Mouse (Mus musculus): ENCODE results near the gene Rab7. TPM values are rescaled to one million over a fixed set of nuclear protein-coding genes. Genes with fewer than 3 reads are reported as not detected.

Rab7 gene
- polyA plus RNA-seq, 1 experiment from 2014 or later: 251 TPM

DNA sequence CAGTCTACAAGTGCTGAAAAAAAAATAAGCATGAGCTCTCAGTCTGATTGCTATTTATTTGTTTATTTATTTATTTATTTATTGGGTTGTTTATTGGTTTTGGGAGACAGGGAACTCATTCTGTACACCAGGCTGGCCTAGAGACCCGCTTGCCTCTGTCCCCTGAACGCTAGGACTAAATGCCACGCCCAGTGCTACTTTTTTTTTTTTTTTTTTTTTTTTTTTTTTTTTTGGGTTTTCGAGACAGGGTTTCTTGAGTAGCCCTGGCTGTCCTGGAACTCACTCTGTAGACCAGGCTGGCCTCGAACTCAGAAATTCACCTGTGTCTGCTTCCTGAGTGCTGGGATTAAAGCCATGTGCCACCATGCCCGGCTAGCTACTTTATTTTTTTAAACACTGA lies 25.4 kb upstream of the Rab7 start:
- H3K27ac ChIP-seq (ENCODE audit: low read depth, low read length): no peak overlapping the region
- no peaks in the 10 kb centered on the region for H3K27me3 ChIP-seq (ENCODE audit: control insufficient read depth, insufficient read depth, low read length)
- DNase-seq (ENCODE audit: low spot score, missing footprints) (no peak), ATAC-seq (ENCODE audit: low FRiP score) (no peak)
- WGBS: 78% methylated on average over 6 of the region's 6 CpGs
- no peak overlapping the region for H3K4me2 ChIP-seq
- no peak overlapping the region for H3K9ac ChIP-seq (ENCODE audit: low read length)
- no peaks in the 10 kb centered on the region for H3K36me3 ChIP-seq (ENCODE audit: control insufficient read depth, insufficient read depth, low read length)
- H3K4me1 ChIP-seq (ENCODE audit: control insufficient read depth, insufficient read depth, low read length): no peaks in the 10 kb centered on the region
- no peak overlapping the region for H3K4me3 ChIP-seq (ENCODE audit: low read depth, low read length)
- H3K9me3 ChIP-seq (ENCODE audit: control insufficient read depth, low read length): no peaks in the 10 kb centered on the region

DNA sequence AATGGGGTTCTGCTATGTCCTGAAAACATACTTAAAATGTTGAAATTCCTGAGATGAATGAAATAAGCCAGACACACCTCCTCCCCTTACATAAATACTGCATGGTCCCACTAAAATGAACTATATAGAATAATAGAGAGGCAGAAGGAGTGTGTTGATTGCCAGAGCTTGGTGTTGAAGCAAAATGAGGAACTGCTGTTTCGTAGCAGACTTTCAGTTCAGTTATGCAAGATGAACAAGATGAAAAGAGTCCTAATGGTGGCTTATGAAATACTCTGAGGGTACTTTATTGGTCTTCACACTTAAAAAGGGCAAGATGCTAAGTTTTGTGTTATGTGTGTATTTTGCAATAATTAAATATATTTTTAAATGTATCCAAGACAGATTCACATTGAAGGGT lies 23.7 kb upstream of the Rab7 start:
- no peak overlapping the region for H3K4me3 ChIP-seq (ENCODE audit: low read depth, low read length)
- ATAC-seq (ENCODE audit: low FRiP score): no peak
- no peaks in the 10 kb centered on the region for H3K36me3 ChIP-seq (ENCODE audit: control insufficient read depth, insufficient read depth, low read length)
- H3K4me1 ChIP-seq (ENCODE audit: control insufficient read depth, insufficient read depth, low read length): no peaks in the 10 kb centered on the region
- DNase-seq (ENCODE audit: low spot score, missing footprints): no peak
- H3K4me2 ChIP-seq: no peak overlapping the region
- no peak overlapping the region for H3K27ac ChIP-seq (ENCODE audit: low read depth, low read length)
- no peaks in the 10 kb centered on the region for H3K27me3 ChIP-seq (ENCODE audit: control insufficient read depth, insufficient read depth, low read length)
- 91% methylated on average over 1 of the region's 1 CpGs for WGBS
- H3K9ac ChIP-seq (ENCODE audit: low read length): no peak overlapping the region
- H3K9me3 ChIP-seq (ENCODE audit: control insufficient read depth, low read length): no peaks in the 10 kb centered on the region

DNA sequence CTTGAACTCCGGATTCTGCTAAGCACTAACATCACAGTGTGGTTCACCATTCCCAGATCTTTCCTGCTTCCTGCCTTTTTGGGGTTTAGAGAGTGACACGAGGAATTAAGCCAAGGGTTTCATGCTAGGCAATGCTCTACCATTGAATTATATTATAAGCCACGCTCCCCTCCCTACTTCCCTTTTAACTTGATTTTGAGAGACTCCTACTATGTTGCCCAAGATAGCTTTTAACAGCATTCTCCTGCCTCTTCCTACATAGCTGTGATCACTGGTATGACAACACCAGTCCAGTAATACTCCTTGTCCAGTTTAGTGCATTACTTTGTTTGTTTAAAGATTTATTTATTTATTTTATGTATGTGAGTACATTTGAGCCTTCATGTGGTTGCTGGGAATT lies 22.7 kb upstream of the Rab7 start:
- ATAC-seq (ENCODE audit: low FRiP score) (no peak), DNase-seq (ENCODE audit: low spot score, missing footprints) (no peak)
- no peak overlapping the region for H3K27ac ChIP-seq (ENCODE audit: low read depth, low read length)
- no peak overlapping the region for H3K9ac ChIP-seq (ENCODE audit: low read length)
- no peak overlapping the region for H3K4me3 ChIP-seq (ENCODE audit: low read depth, low read length)
- H3K4me2 ChIP-seq: no peak overlapping the region
- 74% methylated on average over 3 of the region's 3 CpGs for WGBS
- H3K27me3 ChIP-seq (ENCODE audit: control insufficient read depth, insufficient read depth, low read length): no peaks in the 10 kb centered on the region
- no peaks in the 10 kb centered on the region for H3K4me1 ChIP-seq (ENCODE audit: control insufficient read depth, insufficient read depth, low read length)
- no peaks in the 10 kb centered on the region for H3K9me3 ChIP-seq (ENCODE audit: control insufficient read depth, low read length)
- no peaks in the 10 kb centered on the region for H3K36me3 ChIP-seq (ENCODE audit: control insufficient read depth, insufficient read depth, low read length)

DNA sequence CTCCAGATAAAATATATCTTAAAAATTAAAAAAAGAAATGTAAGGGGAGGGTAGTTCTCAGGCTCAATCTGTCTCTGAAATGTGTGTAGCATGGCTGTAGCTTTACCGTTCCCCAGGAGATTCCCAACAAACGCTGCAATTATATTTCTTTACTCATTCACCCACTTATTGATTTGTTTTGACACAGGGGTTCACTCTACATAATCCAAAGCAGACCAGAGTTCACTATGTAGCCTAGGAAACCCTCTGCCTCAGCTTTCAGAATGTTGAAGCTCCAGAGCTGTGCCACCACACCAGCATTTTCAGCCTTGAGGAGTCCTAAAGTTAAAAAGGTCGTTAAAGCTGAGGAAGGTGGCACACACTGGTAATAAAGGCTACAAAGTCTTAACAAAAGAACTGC lies 20.9 kb upstream of the Rab7 start:
- Histone ChIP-seq H3K9me3 (ENCODE audit: control insufficient read depth, low read length) (no peaks in the 10 kb centered on the region), H3K27ac (ENCODE audit: low read depth, low read length) (no peak overlapping the region), H3K4me1 (ENCODE audit: control insufficient read depth, insufficient read depth, low read length) (no peaks in the 10 kb centered on the region), H3K9ac (ENCODE audit: low read length) (no peak overlapping the region), H3K27me3 (ENCODE audit: control insufficient read depth, insufficient read depth, low read length) (no peaks in the 10 kb centered on the region), H3K4me2 (no peak overlapping the region), H3K4me3 (ENCODE audit: low read depth, low read length) (no peak overlapping the region), H3K36me3 (ENCODE audit: control insufficient read depth, insufficient read depth, low read length) (no peaks in the 10 kb centered on the region)
- no peak for DNase-seq (ENCODE audit: low spot score, missing footprints)
- 64% methylated on average over 3 of the region's 3 CpGs for WGBS
- ATAC-seq (ENCODE audit: low FRiP score): no peak

DNA sequence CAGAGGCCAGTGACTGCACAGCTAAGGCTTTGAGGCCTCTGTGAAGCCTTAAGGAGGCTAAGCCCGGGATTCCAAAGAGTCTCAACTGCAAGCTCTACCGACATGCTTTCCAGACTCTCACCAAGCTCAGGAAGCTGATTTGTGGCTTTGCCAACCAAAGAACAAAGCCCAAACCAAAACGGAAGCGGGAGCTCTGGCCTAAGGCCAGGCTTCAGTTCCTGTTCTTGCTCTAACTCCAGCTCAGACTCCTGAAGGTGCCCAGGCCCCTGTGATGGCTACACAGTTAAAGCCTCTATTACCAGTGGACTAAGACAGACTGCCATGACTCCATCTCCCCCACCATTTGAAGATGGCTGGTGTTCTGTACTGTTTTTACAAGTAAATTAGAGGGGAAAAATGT lies 20.0 kb upstream of the Rab7 start:
- Histone ChIP-seq H3K36me3 (ENCODE audit: control insufficient read depth, insufficient read depth, low read length) (no peaks in the 10 kb centered on the region), H3K9me3 (ENCODE audit: control insufficient read depth, low read length) (no peaks in the 10 kb centered on the region), H3K9ac (ENCODE audit: low read length) (no peak overlapping the region), H3K4me3 (ENCODE audit: low read depth, low read length) (no peak overlapping the region), H3K27me3 (ENCODE audit: control insufficient read depth, insufficient read depth, low read length) (no peaks in the 10 kb centered on the region), H3K27ac (ENCODE audit: low read depth, low read length) (no peak overlapping the region), H3K4me2 (no peak overlapping the region), H3K4me1 (ENCODE audit: control insufficient read depth, insufficient read depth, low read length) (no peaks in the 10 kb centered on the region)
- no peak for DNase-seq (ENCODE audit: low spot score, missing footprints)
- ATAC-seq (ENCODE audit: low FRiP score): no peak
- WGBS: 79% methylated on average over 4 of the region's 4 CpGs

DNA sequence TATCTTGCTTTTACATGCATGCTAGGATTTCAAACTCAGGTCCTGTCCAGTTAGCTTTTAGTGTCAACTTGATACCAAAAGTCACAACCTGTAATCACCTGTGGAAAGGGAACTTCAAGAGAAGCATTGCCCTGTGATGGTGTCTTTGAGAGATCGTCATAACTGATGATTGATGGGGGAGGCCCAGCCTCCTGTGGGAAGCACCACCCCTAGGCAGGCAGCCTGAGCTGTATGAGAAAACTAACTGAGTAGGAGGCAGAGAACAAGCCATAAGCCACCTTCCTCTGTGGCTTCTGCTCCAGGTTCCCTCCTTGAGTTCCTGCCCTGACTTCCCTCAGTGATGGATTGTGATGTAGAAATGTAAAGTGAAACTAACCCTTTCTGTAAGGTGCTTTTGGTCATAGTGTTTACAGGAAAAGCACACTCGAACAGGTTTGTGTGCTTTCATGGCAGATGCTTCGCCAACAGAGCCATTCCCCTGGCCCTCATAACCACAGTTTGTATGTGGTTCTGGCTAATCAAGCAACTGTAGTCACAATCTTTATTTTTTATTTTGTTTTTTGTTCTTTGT lies 19.1 kb upstream of the Rab7 start:
- H3K36me3 ChIP-seq (ENCODE audit: control insufficient read depth, insufficient read depth, low read length): no peaks in the 10 kb centered on the region
- H3K4me2 ChIP-seq: no peak overlapping the region
- DNase-seq (ENCODE audit: low spot score, missing footprints) (no peak), ATAC-seq (ENCODE audit: low FRiP score) (no peak)
- H3K4me1 ChIP-seq (ENCODE audit: control insufficient read depth, insufficient read depth, low read length): no peaks in the 10 kb centered on the region
- H3K27me3 ChIP-seq (ENCODE audit: control insufficient read depth, insufficient read depth, low read length): no peaks in the 10 kb centered on the region
- no peak overlapping the region for H3K9ac ChIP-seq (ENCODE audit: low read length)
- H3K9me3 ChIP-seq (ENCODE audit: control insufficient read depth, low read length): no peaks in the 10 kb centered on the region
- H3K4me3 ChIP-seq (ENCODE audit: low read depth, low read length): no peak overlapping the region
- 90% methylated on average over 3 of the region's 3 CpGs for WGBS
- H3K27ac ChIP-seq (ENCODE audit: low read depth, low read length): no peak overlapping the region

DNA sequence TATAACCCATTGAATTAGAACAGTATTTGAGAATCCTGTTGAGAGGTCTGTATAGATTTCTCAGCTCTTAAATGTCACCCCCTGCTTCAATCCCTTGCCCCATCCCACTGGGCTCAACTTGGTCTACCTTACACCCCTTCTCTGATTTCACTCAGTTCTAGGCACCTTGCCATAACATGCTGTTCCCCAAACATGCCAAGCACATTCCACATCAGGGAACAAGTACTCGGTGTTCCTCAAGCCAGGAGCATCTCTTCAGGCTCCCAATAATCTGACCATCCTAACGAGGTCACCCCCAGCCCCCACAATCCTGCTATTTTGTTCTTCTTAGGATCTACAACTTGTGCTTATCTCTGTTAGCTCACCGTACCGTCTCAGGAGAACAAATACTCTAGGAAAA lies 17.3 kb upstream of the Rab7 start:
- no peak for ATAC-seq (ENCODE audit: low FRiP score)
- no peak overlapping the region for H3K4me2 ChIP-seq
- no peaks in the 10 kb centered on the region for H3K27me3 ChIP-seq (ENCODE audit: control insufficient read depth, insufficient read depth, low read length)
- no peaks in the 10 kb centered on the region for H3K9me3 ChIP-seq (ENCODE audit: control insufficient read depth, low read length)
- no peaks in the 10 kb centered on the region for H3K4me1 ChIP-seq (ENCODE audit: control insufficient read depth, insufficient read depth, low read length)
- no peak overlapping the region for H3K9ac ChIP-seq (ENCODE audit: low read length)
- 85% methylated on average over 4 of the region's 4 CpGs for WGBS
- H3K27ac ChIP-seq (ENCODE audit: low read depth, low read length): no peak overlapping the region
- no peaks in the 10 kb centered on the region for H3K36me3 ChIP-seq (ENCODE audit: control insufficient read depth, insufficient read depth, low read length)
- no peak overlapping the region for H3K4me3 ChIP-seq (ENCODE audit: low read depth, low read length)
- no peak for DNase-seq (ENCODE audit: low spot score, missing footprints)

DNA sequence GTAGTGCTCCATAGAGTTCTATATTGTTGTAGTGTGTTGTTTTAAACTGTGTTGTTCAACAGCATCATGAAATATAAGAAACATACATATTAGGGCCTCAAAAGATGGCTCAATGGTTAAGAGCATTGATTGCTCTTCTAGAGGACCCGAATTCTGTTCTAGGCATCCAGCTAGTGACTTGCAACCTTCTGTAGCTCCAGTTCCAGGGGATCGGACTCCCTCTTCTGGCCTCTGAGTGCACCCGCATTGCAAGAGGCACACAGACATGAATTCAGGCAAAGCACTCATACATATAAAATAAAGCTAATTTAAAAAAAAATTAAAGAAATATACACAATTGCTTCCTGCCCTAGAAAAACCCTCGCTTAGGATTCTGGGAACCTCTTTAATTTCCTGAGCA lies 16.3 kb upstream of the Rab7 start:
- ATAC-seq (ENCODE audit: low FRiP score) (no peak), DNase-seq (ENCODE audit: low spot score, missing footprints) (no peak)
- Histone ChIP-seq H3K4me1 (ENCODE audit: control insufficient read depth, insufficient read depth, low read length) (no peaks in the 10 kb centered on the region), H3K4me2 (no peak overlapping the region), H3K4me3 (ENCODE audit: low read depth, low read length) (no peak overlapping the region), H3K9ac (ENCODE audit: low read length) (no peak overlapping the region), H3K9me3 (ENCODE audit: control insufficient read depth, low read length) (no peaks in the 10 kb centered on the region), H3K27ac (ENCODE audit: low read depth, low read length) (no peak overlapping the region), H3K36me3 (ENCODE audit: control insufficient read depth, insufficient read depth, low read length) (no peaks in the 10 kb centered on the region), H3K27me3 (ENCODE audit: control insufficient read depth, insufficient read depth, low read length) (no peaks in the 10 kb centered on the region)
- WGBS: 77% methylated on average over 4 of the region's 4 CpGs

DNA sequence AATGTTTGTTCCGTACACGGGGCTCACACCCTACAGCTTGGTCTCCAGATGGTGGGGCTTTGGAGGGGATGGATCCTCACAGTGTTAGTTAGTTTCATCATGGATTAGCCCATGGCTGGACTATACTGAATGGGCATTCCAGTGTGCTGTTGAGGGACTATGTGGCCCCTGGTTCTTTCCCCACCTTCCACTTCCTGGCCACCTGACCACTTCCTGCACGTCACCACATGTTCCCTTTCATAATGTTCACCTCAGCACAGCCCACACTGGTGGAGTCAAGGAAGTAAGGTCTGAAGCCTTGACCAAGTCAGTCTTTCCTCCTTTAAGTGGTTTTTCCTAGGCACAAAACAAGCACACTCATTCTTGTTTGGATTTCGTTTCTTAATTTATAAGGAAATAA lies 15.5 kb upstream of the Rab7 start:
- Histone ChIP-seq H3K9ac (ENCODE audit: low read length) (no peak overlapping the region), H3K36me3 (ENCODE audit: control insufficient read depth, insufficient read depth, low read length) (no peaks in the 10 kb centered on the region), H3K9me3 (ENCODE audit: control insufficient read depth, low read length) (no peaks in the 10 kb centered on the region), H3K4me2 (no peak overlapping the region), H3K27me3 (ENCODE audit: control insufficient read depth, insufficient read depth, low read length) (no peaks in the 10 kb centered on the region), H3K27ac (ENCODE audit: low read depth, low read length) (no peak overlapping the region), H3K4me3 (ENCODE audit: low read depth, low read length) (no peak overlapping the region), H3K4me1 (ENCODE audit: control insufficient read depth, insufficient read depth, low read length) (no peaks in the 10 kb centered on the region)
- ATAC-seq (ENCODE audit: low FRiP score): no peak
- no peak for DNase-seq (ENCODE audit: low spot score, missing footprints)
- 87% methylated on average over 4 of the region's 4 CpGs for WGBS

DNA sequence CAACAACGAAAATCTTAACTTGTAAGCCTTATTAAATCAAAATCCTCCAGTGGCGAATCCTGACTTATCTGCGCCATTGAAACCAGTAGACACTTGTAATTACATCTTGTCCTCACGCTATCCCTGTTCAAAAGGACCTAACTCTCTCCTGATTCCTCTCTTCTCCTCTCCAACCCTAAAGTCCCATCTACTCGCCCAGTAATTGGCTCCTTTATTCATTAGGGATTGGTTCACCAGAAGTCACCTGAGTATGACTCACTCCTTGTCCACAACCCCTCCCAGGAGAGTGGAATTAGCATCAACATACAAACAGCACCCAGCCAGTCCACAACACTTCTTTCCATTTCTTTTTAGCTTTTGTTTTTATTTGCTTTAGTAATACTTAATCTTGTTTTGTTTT lies 14.8 kb upstream of the Rab7 start:
- Histone ChIP-seq H3K9ac (ENCODE audit: low read length) (no peak overlapping the region), H3K9me3 (ENCODE audit: control insufficient read depth, low read length) (no peaks in the 10 kb centered on the region), H3K27ac (ENCODE audit: low read depth, low read length) (no peak overlapping the region), H3K4me3 (ENCODE audit: low read depth, low read length) (no peak overlapping the region), H3K36me3 (ENCODE audit: control insufficient read depth, insufficient read depth, low read length) (no peaks in the 10 kb centered on the region), H3K27me3 (ENCODE audit: control insufficient read depth, insufficient read depth, low read length) (no peaks in the 10 kb centered on the region), H3K4me1 (ENCODE audit: control insufficient read depth, insufficient read depth, low read length) (no peaks in the 10 kb centered on the region), H3K4me2 (no peak overlapping the region)
- no peak for DNase-seq (ENCODE audit: low spot score, missing footprints)
- ATAC-seq (ENCODE audit: low FRiP score): no peak
- WGBS: 85% methylated on average over 5 of the region's 5 CpGs

All from midbrain, embryonic 11.5 days (tissue).